Mouse (Mus musculus) kidney, postnatal 36 days (tissue): ENCODE results near the gene Zfp985.
"Not testable (repeated sequence)": the region's sequence is repeated elsewhere in the genome, so short reads cannot be mapped to it uniquely, and the experiment has no call there.

ENCODE experiments used
- DNase-seq, 2 experiments: peaks; one replicate each; pipeline ENCODE4 v3.0.0; 2021 to 2022; ENCODE audit warnings: mixed read lengths in 2 of 2

Gene Zfp985

GRCm38 (mm10) chr4:147606511-147606910, 53.4 kb downstream of the Zfp985 start:
- not testable (repeated sequence) for DNase-seq

- DNase-seq = not testable (repeated sequence)
Measured at GRCm38 (mm10) chr4:147633818-147634262, 80.8 kb downstream of the Zfp985 start.
